In the genomic region with DNA sequence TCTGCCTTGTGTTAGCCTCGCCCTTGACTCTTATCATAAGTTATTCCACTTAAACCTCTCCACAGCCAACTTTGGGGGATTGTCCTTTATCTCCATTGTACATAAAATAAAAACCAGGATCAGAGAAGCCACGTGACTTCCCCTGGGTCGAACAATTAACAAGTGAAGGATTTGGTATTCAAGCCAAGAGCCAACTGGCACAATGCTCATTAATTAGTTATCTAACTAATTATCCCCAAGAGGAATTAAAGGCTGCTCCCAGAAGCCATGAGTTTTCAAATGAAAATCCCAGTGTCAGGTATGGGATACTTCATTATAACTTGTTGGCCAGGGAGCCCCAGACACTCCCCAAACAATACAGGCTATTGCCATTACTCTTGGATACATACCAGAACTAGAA, we compare ENCODE assay signal across 18 mouse cellular contexts. TPM values are rescaled to one million over a fixed set of nuclear protein-coding genes. Genes with fewer than 3 reads are reported as not detected.
"Had no signal": no experiment of that assay in that cellular context is flagged by ENCODE, and none has a peak within 500 bp of the region (broad histone marks: within the 10 kb centered on the region; RNA-seq: fewer than 3 reads in every experiment).

No protein-coding gene starts in this region.

- H3K27me3 ChIP-seq: limb, embryonic 13.5 days; neural tube, embryonic 15.5 days; stomach, embryonic 15.5 days had no signal

- H3K27ac ChIP-seq: limb, embryonic 13.5 days; liver, embryonic 14.5 days; midbrain, embryonic 10.5 days; neural tube, embryonic 15.5 days; stomach, embryonic 15.5 days had no signal

- H3K4me1 ChIP-seq: limb, embryonic 13.5 days; neural tube, embryonic 15.5 days had no signal

- H3K9ac ChIP-seq: limb, embryonic 13.5 days; liver, embryonic 14.5 days; neural tube, embryonic 15.5 days; stomach, embryonic 15.5 days had no signal

- H3K36me3 ChIP-seq: limb, embryonic 13.5 days; midbrain, embryonic 10.5 days; neural tube, embryonic 15.5 days; stomach, embryonic 15.5 days had no signal

- H3K4me3 ChIP-seq: limb, embryonic 13.5 days; midbrain, embryonic 10.5 days; myocyte; neural tube, embryonic 15.5 days; stomach, embryonic 15.5 days had no signal

- DNase-seq: kidney, postnatal 10 days; left cerebral cortex, postnatal 4 days; lung, adult 2 months; lung, postnatal 4 days; right cerebral cortex, postnatal 4 days; spleen, adult 18-20 months; thymus, adult 2 months; thymus, postnatal 25 days had no signal

- H3K9me3 ChIP-seq: limb, embryonic 13.5 days; midbrain, embryonic 10.5 days; neural tube, embryonic 15.5 days; stomach, embryonic 15.5 days had no signal

- H3K4me2 ChIP-seq: limb, embryonic 13.5 days; neural tube, embryonic 15.5 days; stomach, embryonic 15.5 days had no signal

- ATAC-seq: intestine, embryonic 16.5 days had no signal

RNA-seq across cellular contexts. Expression of a gene that starts 23.6 kb away (rescaled TPM):
- total RNA-seq: layer of hippocampus, adult 8-10 months; megakaryocyte, adult 5-6 weeks had no signal
- polyA plus RNA-seq: liver, adult 2 months; myocyte had no signal
